Mouse (Mus musculus) embryonic stem cell, embryonic (primary cell): ENCODE results near the gene Samd10.

Experiments used
- CTCF ChIA-PET, 4 experiments: fragments of 300-600 bp in 2 of 4; fragments of 350-600 bp in 2 of 4; sonication (Branson Sonifier 250); formaldehyde crosslinking; loops; one replicate each; lab custom pipeline; 2022; ENCODE audit warnings: inconsistent platforms in 2 of 4; lab: Charles Lee
- POLR2A ChIA-PET, 4 experiments: fragments of 300-600 bp in 2 of 4; fragments of 350-600 bp in 2 of 4; sonication (Branson Sonifier 250); formaldehyde crosslinking; loops; one replicate each; lab custom pipeline; 2022; ENCODE audit warnings: antibody characterized with exemption in 4 of 4, inconsistent platforms in 1 of 4; lab: Charles Lee

The Samd10 gene

DNA sequence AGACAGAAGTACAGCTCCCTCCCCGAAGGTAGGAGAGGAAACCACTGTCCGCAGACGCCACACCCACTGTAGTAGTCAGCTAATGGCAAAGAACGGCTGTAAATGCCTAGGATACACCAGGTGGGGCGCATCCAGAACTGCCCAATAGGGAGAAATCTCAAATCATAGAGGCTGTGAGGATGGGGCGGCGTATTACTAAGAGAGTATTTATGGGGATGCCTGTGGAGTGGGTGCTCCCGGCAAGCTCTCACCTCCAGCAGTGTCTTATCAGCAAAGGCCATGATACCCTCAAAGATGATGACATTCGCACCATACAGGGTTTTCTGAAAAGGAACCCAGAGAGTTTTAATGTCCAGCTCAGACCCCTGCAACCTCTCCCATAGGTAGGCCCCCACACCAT is 25.1 kb downstream of the Samd10 start:
- ChIA-PET POLR2A (interaction anchor here in 3 of 4 experiments (0.5 to 1.5 kb wide), 9 partner anchors 8 to 254 kb away, joined by 3 to 6 read pairs (median 3); partner anchors contain the start of genes Dnajc5 (in 1 of the 3), Rtel1 (in 1 of the 3) and Uckl1 (in 1 of the 3)), CTCF (interaction anchor here in 2 of 4 experiments (0.5 to 0.7 kb wide), 3 partner anchors 15 to 558 kb away, joined by 3 read pairs; no protein-coding TSS in a partner anchor)

DNA sequence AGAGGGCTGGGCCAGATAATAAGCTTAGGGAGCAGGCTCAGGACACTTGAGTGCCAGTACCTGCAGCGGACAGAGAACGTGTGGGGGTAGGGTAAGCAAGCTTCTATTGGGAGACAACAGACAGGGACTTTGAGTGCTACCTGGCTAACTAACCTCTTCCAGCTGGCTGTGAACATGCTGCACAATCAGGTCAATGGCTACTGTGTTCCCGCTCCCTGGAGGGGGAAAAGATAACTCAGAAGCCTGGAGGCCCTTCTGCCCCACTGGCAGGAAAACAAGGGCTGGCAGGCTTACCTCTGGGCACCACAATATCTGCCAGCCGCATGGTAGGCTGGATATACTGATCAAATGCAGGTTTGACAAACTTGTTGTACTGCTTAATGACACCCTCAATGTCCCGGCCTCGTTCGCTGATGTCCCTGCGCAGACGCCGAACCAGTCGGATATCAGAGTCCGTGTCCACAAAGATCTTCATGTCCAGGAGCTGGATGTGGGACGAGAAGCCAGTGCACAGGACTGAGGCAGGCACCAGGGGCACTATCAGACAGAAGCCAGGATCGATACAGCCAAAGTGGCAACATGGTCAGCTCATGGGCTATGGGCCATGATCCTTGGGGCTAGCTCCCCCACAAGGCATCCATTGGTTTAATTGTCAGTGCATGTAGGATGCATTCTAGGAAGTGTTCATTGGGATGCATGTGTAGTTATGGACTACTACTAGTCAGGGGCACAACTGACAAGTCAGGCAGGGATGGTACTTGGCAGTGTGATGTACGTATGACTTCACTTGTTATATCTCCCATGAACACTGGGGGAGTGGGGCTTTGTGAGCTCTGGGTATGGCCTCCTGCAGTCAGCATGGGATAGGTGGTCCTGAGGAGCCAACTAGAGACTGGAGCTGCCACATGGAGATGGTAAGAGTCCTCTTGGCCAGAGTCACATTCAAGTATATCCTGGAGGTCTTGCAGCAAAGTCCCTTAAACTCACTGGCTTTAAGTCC is 25.8 kb downstream of the Samd10 start:
- CTCF ChIA-PET: interaction anchor here (0.5 to 2.3 kb wide), 4 partner anchors 8 to 106 kb away, joined by 3 to 9 read pairs (median 3); no protein-coding TSS in a partner anchor

DNA sequence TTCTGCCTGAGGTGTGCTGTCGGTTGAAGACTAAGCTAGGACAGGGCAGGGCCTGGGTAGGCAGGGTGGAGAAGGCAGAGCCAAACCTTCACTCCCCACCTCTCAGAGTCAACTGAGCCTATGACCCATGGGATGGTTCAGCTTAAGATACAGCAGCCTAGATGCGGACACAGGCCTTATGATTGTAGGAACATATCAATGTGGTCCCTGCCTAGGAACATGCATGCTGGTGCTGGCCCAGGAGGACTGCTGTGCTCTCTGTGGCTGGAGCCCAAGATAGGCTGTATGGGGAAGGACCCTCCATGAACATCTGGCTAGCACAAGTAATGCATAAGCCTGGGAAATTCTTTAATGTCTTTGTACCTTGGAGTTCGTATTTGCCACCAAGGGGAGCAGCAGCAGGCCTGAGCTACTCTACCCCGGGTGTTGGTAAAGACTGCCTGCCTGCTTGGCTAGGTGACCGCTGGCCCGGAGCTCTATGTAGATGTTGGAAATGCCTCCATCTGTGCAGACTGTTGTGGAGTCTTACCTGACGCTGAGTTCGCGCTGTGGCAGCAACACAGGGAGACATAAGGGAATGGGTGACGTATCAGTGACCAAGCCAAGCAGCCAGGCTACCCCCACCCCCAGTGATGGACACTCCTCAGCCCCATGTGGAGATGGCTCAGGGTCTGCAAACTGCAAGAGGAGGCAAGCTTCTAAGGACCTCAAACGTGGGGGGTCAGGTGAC is 26.9 kb downstream of the Samd10 start:
- ChIA-PET POLR2A (interaction anchor here in 2 of 4 experiments (0.5 to 2.9 kb wide), 9 partner anchors 8 to 326 kb away, joined by 3 to 17 read pairs (median 4); partner anchors contain the start of genes Abhd16b (in 1 of the 2) and Dnajc5 (in 1 of the 2)), CTCF (interaction anchor here (0.6 to 2.3 kb wide), 7 partner anchors 9 to 353 kb away, joined by 3 to 9 read pairs (median 3); no protein-coding TSS in a partner anchor)

More for the DNA sequence above, 25.8 kb downstream of the Samd10 start:
- POLR2A ChIA-PET: interaction anchor here in 3 of 4 experiments (0.5 to 2.9 kb wide), 13 partner anchors 7 to 254 kb away, joined by 3 to 17 read pairs (median 4); partner anchors contain the start of genes Abhd16b (in 1 of the 3), Dnajc5 (in 1 of the 3), Rtel1 (in 1 of the 3) and Uckl1 (in 1 of the 3)

DNA sequence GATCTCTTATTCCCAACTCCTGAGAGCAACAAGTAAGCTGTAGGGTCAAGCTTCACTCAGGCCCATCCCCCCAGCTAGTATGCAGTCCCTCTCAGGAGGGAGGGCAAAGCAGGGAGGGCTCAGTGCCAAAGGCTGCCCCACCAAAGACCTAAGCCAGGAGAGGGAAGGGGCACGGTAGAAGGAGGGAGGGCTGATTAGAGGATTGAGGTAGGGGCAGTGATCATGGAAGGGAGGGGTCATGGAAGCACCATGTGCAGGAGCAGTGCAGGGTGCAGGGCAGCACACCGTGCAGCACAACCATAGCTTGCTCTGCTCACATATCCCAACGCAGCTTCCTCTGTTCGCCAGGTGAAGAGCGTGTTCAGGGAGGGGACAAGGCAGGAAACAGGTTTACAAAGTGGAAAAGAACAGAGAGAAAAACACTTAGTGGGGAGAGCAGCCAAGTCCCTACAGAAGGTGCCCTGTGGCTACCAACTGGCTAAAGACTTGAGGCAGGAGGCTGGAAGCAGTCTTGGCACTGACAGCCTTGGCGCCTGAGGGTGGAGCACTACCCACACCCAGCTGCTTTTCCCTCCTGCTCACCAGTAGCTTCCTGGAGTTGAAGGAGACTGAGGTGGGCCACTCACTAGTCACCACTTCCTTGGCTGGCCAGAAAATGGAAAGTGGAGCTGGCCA is 28.0 kb downstream of the Samd10 start:
- ChIA-PET POLR2A (interaction anchor here (0.7 to 2.9 kb wide), 9 partner anchors 9 to 51 kb away, joined by 3 to 17 read pairs (median 4); partner anchors contain the start of gene Dnajc5 (in 1 of the 4)), CTCF (interaction anchor here (0.6 to 2.3 kb wide), 7 partner anchors 10 to 321 kb away, joined by 3 to 9 read pairs (median 4); no protein-coding TSS in a partner anchor)

DNA sequence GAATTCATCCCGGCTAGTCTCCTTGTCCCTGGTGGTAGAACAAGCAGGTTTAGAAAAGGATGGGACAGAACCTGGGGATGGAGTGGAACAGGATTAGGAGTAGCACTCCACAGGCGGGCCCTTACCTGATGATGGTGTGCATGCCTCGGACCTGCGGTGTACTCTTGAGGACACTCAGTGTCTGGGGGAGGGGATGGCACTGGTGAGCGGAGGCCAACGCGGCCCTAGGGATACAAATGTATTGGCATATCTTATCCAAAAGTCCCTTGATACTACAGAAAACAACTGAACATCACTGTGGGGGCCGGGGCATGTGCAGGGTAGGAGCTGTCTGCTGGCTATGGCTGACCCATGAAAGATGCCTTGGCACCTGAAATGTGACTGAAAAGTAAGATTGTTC is 28.6 kb downstream of the Samd10 start:
- POLR2A ChIA-PET: interaction anchor here (0.7 to 2.9 kb wide), 8 partner anchors 9 to 60 kb away, joined by 3 to 17 read pairs (median 4); partner anchors contain the start of gene Dnajc5 (in 1 of the 4)

DNA sequence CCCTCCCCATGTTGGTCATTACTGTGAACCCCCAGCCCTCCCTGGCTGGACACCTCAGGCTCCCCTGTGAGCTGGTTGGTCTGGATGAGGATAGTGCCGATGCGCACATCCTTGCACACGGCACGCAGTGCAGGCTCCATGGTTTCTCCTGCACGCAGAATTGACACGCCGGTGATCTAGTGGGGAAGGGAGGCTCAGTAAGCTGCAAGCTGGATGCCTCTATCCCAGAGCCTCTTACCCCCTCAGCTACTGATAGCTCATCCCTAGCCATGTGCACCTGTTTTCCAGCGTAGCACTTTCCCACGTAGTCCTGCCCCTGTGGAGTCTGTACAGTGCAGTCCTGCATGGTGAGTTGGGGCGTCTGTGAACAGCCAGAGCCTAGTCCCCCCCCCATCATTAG is 29.2 kb downstream of the Samd10 start:
- CTCF ChIA-PET: interaction anchor here in 3 of 4 experiments (0.7 to 3.1 kb wide), 7 partner anchors 10 to 109 kb away, joined by 3 to 28 read pairs (median 9); no protein-coding TSS in a partner anchor
- POLR2A ChIA-PET: interaction anchor here in 3 of 4 experiments (1.0 to 2.9 kb wide), 9 partner anchors 8 to 60 kb away, joined by 3 to 20 read pairs (median 6); partner anchors contain the start of gene Dnajc5 (in 1 of the 3)

More for the DNA sequence above, 28.6 kb downstream of the Samd10 start:
- CTCF ChIA-PET: interaction anchor here in 3 of 4 experiments (0.6 to 3.1 kb wide), 3 partner anchors 10 to 321 kb away, joined by 5 to 28 read pairs (median 5); no protein-coding TSS in a partner anchor

DNA sequence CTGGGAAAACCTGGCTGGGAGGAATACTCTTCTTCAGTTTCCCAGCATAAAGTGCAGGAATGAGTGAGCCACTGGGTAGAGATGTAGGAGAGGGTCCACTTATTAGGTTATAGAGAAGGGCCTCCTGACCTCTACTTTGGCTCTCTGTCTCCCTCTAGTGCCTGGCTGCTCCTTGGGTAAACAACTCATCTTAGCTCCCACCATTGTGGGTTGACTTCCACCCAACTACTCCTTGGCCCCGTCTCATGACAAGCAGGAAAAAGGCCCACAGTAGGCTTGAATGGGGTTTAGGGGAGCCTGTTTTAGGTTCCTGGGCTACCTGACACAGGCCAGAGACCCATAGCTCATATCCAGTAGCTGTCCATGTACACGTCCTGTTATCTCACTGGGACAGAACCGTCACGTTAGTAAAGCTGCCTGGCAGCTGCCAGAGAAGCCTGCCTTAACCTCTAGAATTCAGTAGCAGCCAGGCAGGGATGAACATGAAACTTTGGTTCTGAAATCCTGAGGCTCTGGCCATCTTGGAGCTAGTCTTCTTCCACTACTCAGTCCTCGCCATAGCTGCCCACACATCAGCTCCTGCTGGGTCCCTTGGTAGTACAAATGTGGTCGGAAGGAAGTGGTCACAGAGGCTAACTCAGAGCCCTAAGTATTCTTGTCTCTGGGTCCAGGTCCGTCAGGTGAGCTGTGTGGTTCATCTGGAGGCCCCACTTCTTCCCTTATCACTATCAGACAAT is 30.6 kb downstream of the Samd10 start:
- CTCF ChIA-PET: interaction anchor here (0.6 to 3.1 kb wide), 67 partner anchors 8 to 520 kb away, joined by 3 to 28 read pairs (median 4); partner anchors contain the start of genes Dnajc5 (in 1 of the 4), Samd10 (in 1 of the 4), Tcea2 (in 1 of the 4) and Tpd52l2 (in 1 of the 4)
- POLR2A ChIA-PET: interaction anchor here (0.6 to 2.9 kb wide), 27 partner anchors 9 to 187 kb away, joined by 3 to 20 read pairs (median 5); partner anchors contain the start of genes Dnajc5 (in 2 of the 4) and Samd10 (in 1 of the 4)

DNA sequence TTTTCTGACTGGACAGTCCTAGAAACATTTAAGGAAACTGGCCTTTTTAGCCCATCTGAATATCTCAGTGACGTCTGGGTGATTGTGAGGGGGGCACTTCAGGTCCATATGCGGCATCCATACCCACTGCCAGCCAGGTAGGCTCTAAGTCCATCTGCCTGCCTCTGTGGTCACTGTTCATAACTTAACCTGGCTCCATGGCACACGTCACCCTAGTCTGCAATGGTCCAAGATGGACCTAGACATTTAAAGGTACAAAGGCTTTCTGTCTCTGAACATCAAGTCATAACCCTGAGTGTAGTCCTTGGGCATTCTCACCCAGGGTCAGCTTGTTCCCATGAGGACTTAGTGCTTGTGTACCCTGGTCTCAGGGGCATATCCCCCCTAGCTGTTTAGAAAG is 31.7 kb downstream of the Samd10 start:
- CTCF ChIA-PET: interaction anchor here (0.6 to 3.1 kb wide), 22 partner anchors 9 to 714 kb away, joined by 3 to 28 read pairs (median 6); partner anchors contain the start of genes Dnajc5 (in 1 of the 4) and Helz2 (in 1 of the 4)
- POLR2A ChIA-PET: interaction anchor here (0.6 to 2.5 kb wide), 11 partner anchors 8 to 167 kb away, joined by 3 to 20 read pairs (median 4); partner anchors contain the start of gene Dnajc5 (in 1 of the 4)

DNA sequence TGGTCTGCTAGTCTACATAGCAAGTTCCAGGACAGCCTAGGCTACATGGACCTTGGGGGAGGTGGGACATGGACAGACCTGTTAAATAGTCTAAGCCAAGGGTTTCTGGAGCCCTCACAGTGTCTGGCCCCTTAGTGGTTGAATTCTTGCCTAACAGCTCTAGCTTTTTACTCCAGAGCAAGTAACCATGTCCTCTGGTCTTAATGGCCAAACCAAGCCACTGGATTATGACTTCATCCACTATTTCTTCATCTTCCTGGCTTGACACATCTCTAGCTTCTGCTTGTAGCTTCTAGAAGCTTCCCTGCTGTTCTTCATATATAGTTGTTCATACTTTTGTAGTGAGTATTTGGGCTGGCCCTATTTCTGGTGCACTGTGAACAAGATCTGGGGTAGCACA is 45.2 kb downstream of the Samd10 start:
- POLR2A ChIA-PET: interaction anchor here in 3 of 4 experiments (0.6 to 3.8 kb wide), 12 partner anchors 8 to 140 kb away, joined by 4 to 17 read pairs (median 5); partner anchors contain the start of genes Dnajc5 (in 1 of the 3) and Tpd52l2 (in 1 of the 3)
- CTCF ChIA-PET: interaction anchor here in 3 of 4 experiments (0.6 to 2.0 kb wide), 5 partner anchors 9 to 31 kb away, joined by 3 to 15 read pairs (median 5); no protein-coding TSS in a partner anchor

DNA sequence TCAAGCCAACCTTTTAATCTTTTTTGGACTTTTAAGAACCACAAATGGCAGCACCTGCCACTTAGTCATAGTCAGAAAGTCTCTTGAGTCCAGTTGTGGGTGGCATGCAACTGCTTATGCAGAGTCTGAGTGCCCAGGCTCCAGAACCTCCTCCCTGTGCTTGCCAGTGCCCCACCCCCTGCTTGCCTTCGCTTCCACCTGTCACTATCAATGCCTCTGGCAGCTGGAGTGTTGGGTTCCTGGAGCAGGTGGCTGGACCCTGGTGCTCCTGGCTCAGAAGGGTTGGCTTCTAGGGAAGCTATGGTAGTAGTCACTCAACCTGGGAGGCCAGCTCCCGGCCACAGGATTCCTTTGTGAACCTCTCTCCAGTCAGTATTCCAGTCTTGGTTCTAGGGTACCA is 48.8 kb downstream of the Samd10 start:
- POLR2A ChIA-PET: interaction anchor here in 2 of 4 experiments (0.8 to 2.7 kb wide), 4 partner anchors 8 to 51 kb away, joined by 3 to 8 read pairs (median 4); partner anchors contain the start of gene Dnajc5 (in 1 of the 2)
- CTCF ChIA-PET: interaction anchor here in 3 of 4 experiments (0.8 to 2.0 kb wide), 5 partner anchors 11 to 28 kb away, joined by 3 to 5 read pairs (median 3); no protein-coding TSS in a partner anchor

DNA sequence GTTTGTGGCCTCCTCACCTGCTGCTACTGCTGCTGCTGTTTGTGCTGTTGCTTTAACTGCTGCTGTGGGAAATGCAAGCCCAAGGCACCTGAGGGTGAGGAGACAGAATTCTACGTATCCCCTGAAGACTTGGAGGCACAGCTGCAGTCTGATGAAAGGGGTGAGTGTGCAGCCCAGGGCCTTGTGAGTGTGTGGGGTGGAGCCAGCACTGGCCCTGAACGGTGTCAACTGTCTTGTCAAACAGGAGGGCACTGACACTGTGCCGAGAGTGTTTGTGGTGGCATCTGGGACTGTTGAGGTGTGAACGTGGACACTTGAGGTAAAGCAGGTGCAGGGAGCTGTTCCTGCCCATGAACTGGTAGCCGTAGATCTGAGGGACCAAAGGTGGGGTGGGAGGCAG is 50.3 kb downstream of the Samd10 start:
- ChIA-PET POLR2A (interaction anchor here in 1 of 4 experiments (0.9 to 1.0 kb wide), 2 partner anchors 18 to 28 kb away, joined by 3 read pairs; partner anchors contain the start of gene Dnajc5), CTCF (interaction anchor here in 1 of 4 experiments (1.5 to 2.0 kb wide), 2 partner anchors 9 to 20 kb away, joined by 3 to 5 read pairs; no protein-coding TSS in a partner anchor)

DNA sequence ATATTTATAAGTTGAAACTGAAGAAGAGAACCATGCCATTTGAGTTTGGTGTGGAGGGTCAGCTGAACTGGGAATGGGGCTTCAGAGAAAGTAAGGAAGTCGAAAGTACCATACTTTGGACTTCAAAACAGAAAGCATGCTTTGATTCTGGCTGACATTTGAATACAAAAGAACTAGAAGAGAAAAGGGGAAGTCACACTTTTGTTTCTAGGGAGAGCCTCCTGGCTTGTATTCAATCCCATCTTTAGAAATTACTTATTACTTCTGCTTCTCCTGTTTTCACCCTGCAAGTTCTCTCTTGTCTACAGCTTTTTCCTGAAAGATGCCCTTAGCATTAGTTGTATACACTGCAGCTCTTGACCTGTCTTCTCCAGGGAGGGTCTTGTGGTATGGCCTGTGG is 50.8 kb downstream of the Samd10 start:
- ChIA-PET POLR2A (interaction anchor here in 1 of 4 experiments (0.9 to 1.0 kb wide), 2 partner anchors 17 to 28 kb away, joined by 3 read pairs; partner anchors contain the start of gene Dnajc5), CTCF (interaction anchor here in 1 of 4 experiments (1.2 kb wide), 1 partner anchor 20 kb away, joined by 6 read pairs; no protein-coding TSS in a partner anchor)

DNA sequence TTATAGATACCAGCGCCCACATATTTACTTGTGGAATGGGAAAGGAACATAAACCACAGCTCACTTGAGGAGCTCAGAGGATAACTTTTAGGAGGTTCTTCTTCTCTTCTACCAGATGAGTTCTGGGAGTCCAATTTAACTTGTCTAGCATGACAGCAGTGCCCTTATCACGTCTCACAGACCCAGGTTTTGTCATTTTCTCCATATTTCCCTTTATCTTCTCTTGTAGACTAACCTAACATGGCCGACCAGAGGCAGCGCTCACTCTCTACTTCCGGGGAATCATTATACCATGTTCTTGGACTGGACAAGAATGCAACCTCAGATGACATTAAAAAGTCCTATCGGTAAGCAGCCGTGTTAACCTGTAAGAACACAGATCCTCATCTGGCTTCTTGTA is 52.9 kb downstream of the Samd10 start:
- ChIA-PET POLR2A (interaction anchor here in 1 of 4 experiments (1.3 to 2.0 kb wide), 4 partner anchors 9 to 28 kb away, joined by 3 to 7 read pairs (median 4); no protein-coding TSS in a partner anchor), CTCF (interaction anchor here in 3 of 4 experiments (0.6 to 1.9 kb wide), 4 partner anchors 12 to 176 kb away, joined by 3 to 8 read pairs (median 4); no protein-coding TSS in a partner anchor)
